Mouse (Mus musculus) small intestine, adult 2 months (tissue): ENCODE measurements at regions not wholly inside any gene's neighbourhood (a gene's known extent, or its start where the extent isn't known, plus 50 kb on each side); places are given as distances from the start of the nearest gene placed in this dataset.

Experiments used
- CTCF ChIP-seq: fragments of 200-500 bp; IDR thresholded peaks from 2 replicates; pipeline ENCODE4 v1.5.1; 2012; ENCODE audit warnings: low read depth, mild to moderate bottlenecking, control low read depth, inconsistent platforms, low read length, moderate library complexity, mixed read lengths; ENCODE audit not compliant: insufficient replicate concordance, insufficient read length; ENCODE audit errors: extremely low read depth
- POLR2A ChIP-seq: fragments of 200-500 bp; IDR thresholded peaks from 2 replicates; pipeline ENCODE4 v1.6.1; 2012; ENCODE audit warnings: low read depth, mild to moderate bottlenecking, control low read depth, inconsistent platforms, low read length, moderate library complexity

GRCm38 (mm10) chr2:45757176-45757575 lies 640.0 kb upstream of the Zeb2 start:
- TF ChIP-seq CTCF: no peak
- TF ChIP-seq POLR2A: no peak
